Mouse (Mus musculus) left cerebral cortex, postnatal 10 days (tissue): ENCODE results near the gene Arid3c. TPM values are rescaled to one million over a fixed set of nuclear protein-coding genes. Genes with fewer than 3 reads are reported as not detected.
A peak's percentile ranks its signal among the peaks of the same experiment; 100 is the strongest.
"Not testable (repeated sequence)": the region's sequence is repeated elsewhere in the genome, so short reads cannot be mapped to it uniquely, and the experiment has no call there.

Experiments used
- DNase-seq, 2 experiments: peaks; one replicate each; pipeline ENCODE4 v3.0.0; 2021 to 2022; ENCODE audit warnings: low spot score in 2 of 2, mixed read lengths in 1 of 2; ENCODE audit errors: extremely low spot score in 1 of 2
- intact Hi-C: fragments of 180-260 bp; cut with DNase I; formaldehyde crosslinking; loops from one replicate; pipeline ENCODE4 v1.15.1; 2025
- total RNA-seq, 2 experiments: library from RNA; stranded (reverse); gene quantifications; 2 replicates each; pipeline ENCODE4 v1.2.3; 2021

Arid3c gene
- total RNA-seq, 2 experiments from 2014 or later: 0.19 to 0.83 TPM

DNA sequence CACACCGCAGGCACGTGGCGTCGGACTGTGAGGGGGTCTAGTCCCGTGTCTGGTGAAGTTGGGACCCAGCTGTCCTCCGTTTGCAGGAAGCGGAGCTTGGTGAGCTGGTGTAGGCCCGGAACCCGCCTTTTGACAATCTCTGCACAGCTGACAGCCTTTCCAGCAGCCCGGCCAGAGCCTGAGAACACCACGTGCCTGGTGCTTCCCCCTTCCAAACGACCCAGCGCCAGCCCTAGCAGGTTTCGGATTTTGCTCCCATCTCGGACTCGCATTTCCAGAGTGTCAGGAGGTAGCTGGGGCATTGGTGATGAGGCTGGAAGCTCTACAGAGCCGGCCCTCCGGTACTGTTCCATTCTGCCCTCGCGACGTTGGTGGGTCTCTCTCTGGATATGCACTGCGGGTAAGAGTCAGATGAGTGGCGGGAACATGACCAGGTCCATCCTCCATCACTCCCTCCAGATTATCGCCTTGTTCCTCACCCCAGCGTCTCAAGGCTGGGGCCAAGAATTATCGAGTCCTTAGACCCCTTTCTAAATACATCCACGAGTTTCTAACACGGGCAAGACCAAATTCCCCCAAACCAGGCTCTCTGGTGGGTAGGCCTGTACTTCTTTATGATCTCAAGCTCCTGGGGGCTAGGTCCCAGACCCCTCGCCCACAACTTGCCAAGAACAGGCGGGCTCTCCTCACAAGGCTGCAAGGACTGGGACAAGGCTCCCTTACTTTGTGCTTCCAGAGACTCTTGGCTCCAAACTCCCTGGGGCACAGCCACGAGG, 18.3 kb downstream of the Arid3c start:
- DNase-seq: peak in 1 of 2 experiments; percentile 48
- intact Hi-C loops: no loop called here

DNA sequence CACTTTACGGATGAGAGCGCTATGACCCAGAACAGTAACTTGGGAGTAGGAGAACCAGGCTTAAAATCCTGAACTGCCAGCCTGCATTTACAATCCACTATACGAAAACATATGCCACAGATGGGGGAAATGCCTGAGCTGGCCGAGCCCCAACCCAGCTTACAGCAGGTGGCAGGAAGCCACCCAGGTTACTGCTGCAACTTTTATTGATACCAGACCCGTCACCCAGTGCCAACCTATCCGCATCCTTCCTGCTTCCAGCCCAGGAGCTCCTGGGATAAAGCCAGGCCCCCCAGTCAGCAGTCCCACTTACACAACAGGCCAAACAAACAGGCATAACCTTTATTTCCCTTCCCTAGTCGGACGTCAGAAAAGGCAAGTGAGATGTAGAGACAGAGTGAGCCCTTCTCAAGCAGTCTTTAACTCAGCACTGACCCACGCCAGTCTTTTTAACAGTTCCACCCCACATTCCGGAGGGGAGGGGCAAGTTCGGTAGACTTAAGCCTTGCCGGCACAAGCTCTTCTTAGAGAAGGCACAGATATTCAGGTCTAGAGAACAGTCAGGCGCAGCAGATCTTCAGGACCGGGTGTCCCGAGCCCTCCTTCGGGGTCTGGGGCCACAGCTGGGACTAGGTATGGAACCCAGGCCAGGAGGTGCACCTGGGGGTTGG, 19.1 kb downstream of the Arid3c start:
- intact Hi-C loops: no loop called here
- peak in 1 of 2 experiments; percentile 46 for DNase-seq

DNA sequence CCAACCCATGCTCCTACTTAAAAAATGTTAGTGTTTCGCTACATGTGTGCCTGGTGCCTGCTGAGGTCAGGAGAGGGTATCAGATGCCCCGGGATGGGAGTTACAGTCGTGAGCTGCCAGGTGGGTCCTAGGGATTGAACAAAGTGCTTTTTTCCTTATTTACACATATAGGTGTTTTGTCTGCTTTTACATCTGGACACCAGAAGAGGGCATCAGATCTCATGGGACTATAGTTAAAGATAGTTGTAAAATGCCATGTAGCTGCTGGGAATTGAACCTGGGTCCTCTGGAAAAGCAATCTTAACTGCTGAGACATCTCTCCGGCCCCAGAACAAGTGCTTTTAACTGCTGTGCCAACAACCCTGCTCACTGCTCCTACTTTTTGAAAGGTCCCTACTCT, 20.7 kb downstream of the Arid3c start:
- intact Hi-C loops: no loop called here
- peak in 1 of 2 experiments; percentile 9 for DNase-seq

DNA sequence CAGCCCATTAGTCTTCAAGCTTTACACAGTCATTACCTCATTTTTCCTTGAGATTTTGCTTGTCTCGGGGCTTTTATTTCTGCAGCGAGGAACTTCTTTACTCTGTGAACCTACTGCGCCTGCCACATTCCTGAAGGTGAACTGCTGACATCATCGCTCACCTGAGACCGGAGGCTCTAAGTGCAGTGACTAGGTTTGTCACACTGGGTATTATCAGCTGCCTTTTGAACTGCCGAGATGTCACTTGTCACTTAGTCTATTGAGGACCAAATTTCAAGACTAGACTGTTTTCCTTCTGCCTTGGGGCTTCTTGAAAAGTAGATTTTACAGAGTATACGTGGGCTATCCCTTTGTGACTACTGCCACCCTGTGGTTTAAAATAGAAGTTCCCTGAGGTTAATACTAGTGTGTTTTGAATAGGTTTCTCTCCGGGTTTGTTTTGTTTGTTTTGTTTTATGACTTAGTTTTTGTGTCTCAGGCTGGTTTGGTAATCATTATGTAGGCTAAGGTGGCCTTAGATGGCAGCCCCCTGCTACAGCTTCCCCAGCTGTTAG, 22.7 kb downstream of the Arid3c start:
- intact Hi-C loops: loop anchor here (2.0 to 5.0 kb wide), 2 partner anchors 101 to 239 kb away; no protein-coding TSS in a partner anchor
- peak; percentile 9 to 69 for DNase-seq

DNA sequence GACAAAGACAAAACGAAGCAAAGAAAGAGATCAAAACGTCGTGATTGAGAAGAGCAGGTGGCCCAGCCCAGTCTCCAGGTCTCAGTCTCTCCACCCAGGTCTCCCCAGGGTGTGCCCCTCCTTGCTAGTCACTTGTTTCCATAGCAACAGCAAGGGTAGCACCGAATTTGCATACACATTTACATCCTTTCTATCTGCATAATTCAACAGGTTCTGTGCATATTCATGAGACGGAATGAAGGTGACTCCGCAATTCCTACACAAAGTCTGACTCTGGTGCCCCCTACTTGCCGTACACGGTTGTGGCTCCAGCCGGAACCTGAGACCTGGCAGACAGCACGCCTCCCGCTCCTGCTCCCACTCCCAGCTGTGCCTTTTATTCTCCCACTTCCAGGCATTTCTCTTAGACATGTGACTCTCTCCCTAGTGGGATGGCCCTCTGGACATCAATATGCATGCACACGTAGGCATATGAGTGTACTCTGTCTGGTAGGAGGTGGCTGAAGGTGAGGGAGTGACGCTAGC, 23.9 kb downstream of the Arid3c start:
- DNase-seq: peak; percentile 66 to 77
- intact Hi-C loops: loop anchor here (5.0 kb wide), 1 partner anchor 100 kb away; no protein-coding TSS in a partner anchor

DNA sequence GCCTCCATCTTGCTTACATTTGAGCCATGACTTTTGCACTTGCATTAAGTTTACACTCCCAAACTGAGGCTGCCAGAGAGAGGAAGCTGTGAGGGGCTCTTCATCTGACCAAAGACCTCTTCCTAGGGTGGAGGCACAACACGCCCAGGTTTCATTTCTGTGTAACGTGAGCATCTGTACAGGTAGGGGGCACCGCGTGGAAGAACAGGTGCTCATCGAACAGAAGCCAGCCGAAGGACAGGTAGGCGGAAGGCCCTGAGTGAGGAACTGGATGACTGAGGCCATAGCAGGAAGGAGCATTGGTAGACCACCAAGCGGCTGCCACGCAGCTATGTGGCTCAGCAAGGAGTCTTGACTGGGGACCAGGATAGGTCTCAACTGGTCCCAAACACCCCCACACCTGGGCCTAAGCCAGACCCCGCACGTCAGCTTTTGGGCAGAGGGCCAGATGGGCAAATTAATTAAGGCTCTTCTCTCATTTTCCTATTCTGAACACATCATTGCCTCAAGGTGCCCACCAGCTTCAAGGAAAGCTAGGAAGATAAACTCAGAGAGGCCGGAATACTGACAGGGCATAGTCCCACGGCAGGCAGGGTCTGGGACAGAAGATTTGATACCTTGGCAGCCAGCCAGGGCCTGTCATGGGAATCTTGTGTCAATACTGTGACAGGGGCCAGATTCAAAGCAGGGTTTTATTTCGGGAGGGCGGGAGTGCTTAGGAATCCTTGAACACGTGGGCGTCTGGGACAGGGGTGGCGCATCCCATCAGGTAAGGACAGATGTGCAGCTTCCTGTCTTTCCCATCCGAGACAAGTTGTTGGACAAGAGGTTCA, 24.8 kb downstream of the Arid3c start:
- intact Hi-C loops: loop anchor here (5.0 kb wide), 1 partner anchor 99 kb away; no protein-coding TSS in a partner anchor
- peak in 1 of 2 experiments; percentile 58 for DNase-seq

DNA sequence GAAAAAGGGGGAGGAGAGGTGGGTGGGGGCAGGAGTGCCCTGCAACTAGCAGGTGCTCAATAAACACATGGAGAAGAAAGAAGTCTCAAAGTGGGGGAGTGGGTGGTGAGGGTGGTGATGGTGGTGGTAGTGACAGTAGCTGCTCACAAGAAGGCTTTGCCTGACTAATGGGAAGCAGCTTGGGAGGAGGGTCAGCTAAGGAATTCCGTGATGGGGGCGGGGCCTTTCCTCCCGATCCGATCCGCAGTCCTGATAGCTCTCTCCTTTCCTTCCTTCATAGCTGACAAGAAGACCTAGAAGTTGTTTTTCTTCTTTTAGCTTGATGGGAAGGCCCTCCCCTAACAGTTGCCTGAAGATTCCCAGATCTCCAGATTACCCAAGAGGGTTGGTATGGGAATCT, 26.3 kb downstream of the Arid3c start:
- peak in 1 of 2 experiments; percentile 35 for DNase-seq
- intact Hi-C loops: loop anchor here (5.0 kb wide), 1 partner anchor 97 kb away; no protein-coding TSS in a partner anchor

DNA sequence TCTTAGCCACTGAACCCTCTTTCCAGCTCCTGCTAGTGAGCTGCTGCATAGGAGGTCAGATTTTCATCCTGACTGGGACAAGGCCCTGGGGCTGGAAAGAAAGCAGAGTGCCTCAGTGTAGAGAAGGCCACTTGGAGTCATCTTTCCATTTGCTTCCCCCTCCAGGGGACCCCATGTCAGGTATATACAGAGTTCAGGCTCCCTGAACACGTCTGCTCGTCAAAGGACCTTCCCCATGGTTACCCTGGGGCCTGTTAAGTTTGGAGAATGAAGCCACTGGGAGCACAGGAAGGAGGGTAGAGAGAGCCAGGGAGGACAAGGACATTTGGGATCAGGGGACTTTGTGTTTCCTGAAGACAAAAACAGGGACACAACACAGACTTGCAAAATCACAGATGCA, 28.7 kb downstream of the Arid3c start:
- intact Hi-C loops: not testable (repeated sequence)

DNA sequence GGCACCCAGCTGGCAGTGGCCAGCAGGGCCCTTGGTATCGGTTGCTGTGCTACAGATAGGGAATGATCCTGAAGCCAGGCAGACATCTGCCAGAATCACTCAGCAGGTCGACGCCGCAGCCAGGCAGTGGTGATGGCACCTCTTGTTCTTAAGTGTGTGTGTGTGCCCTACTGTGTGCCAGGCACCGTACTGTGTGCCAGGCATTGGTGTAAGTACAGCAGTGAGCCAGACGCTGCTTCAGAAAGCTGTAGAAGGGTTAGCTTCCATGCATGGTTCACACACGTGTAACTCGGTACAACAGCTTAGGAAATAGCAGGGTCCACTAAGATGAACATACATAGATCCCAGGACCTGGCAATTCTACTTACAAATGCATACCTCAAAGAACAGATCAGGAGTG, 30.7 kb downstream of the Arid3c start:
- DNase-seq, intact Hi-C loops: not testable (repeated sequence)

More for the DNA sequence above, 28.7 kb downstream of the Arid3c start:
- not testable (repeated sequence) for DNase-seq

DNA sequence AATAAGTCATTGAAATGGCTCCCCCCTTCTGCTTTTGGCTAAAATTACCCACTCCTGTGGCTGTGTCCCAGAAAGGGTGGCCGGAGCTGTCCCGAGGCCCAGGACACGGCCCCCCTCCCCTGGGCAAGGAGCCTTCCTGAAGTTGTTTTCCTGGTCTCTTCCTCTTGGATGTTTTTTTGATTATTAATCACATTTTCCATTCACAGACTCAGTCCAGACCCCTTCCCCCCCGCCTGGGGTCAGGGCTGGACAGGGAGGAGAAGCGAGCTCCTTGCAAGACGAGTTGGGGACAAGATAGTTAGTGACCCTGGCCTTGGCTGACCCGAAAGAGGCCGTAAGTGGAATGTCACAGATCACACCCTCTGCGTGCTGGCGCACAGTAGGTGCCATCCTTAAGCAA, 31.2 kb downstream of the Arid3c start, which contains the start of gene Il11ra1:
Gene Il11ra1 (plus strand): TSS at position 207 of the 400 bp plus-strand sequence.
- DNase-seq, intact Hi-C loops: not testable (repeated sequence)

DNA sequence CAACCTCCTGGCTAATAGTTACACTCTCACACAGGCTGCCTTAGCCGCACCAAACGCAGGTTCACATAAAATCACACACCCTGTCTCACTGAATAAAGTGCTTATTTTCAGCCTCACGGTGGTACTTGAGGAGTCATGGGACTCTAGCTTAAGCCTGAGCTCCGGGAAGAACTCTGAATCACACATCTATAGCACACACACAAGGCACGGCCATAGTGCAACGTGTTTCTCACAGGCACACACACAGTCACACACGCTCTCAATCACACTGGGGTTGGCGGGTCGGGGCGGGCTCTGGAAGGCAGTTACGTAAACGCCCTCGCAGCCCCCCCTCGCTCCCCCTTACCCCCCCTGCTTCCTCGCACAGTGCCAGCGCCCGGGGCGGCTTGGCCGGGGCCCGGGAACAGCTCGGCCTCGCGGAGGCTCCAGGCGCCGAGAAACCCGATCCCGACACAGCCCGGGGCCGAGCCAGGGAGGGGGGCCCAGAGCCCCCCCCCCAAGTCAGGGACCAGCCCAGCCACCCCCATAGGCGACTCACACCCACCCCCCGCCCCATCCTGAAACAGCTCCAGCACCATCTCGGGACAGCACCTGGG, 32.4 kb downstream of the Arid3c start:
- intact Hi-C loops: not testable (repeated sequence)
- DNase-seq: peak in 1 of 2 experiments; percentile 50

DNA sequence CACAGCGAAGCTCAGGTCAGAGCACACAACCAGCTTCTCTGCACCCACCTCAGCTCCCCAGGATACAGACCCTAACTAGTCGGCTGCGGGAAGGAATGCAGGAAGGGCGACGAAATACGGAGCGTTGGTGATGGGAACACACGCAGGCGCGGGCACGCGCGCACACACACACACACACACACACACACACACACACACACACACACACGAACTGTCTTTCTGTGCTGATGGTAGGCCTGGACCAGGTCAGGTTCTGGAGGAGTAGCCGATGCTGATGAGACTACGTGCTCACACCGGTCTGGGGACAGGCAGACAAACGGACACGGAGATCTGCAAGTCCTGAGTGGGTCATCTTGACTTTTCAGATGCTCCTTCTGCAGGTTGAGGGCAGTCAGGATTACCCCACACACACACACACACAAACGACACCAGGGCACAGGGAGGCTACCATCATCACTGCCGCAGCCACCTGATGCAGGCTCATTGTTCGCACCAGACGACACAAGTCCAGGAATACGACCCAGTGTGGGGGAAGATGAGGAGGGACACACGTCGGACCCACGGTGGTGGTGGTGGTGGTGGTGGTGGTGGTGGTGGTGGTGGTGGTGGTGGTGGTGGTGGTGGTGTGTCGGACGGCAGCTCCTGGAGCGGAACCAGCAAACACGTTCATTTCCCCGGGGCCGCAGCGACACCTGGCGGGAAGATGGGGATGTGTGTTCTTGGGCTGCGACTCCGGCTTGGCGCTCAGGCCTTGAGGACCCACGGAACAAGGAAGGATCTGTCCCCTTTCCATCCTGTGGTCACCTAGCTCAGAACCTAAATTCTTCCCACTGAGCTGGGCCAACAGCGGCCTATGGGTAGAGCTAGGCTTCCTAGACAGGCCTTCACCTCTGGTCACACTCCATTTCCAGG, 33.8 kb downstream of the Arid3c start, which contains the start of gene Cntfr:
Gene Cntfr (minus strand): TSS at position 160 of the 912 bp plus-strand sequence.
- peak; percentile 76 to 84 for DNase-seq
- intact Hi-C loops: not testable (repeated sequence)

DNA sequence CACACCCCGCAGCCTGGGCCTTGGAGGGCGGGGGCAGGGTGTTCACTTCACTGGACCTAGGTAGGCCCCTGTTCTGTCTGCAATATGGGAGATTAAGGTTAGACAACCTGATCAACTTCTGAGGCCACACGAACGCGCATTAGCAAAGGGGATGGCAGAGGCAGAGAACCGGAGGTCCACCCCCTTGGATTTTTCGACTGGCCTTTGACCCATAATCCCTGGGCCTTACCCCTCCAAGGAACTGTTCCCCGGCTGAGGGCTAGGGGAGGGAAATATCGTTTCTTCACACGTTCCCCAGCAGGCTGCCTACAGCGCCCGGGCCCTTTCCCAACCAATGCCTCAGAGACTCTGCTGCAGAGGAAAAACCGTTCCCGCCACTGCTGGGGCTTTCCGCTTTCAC, 34.5 kb downstream of the Arid3c start:
- intact Hi-C loops, DNase-seq: not testable (repeated sequence)

DNA sequence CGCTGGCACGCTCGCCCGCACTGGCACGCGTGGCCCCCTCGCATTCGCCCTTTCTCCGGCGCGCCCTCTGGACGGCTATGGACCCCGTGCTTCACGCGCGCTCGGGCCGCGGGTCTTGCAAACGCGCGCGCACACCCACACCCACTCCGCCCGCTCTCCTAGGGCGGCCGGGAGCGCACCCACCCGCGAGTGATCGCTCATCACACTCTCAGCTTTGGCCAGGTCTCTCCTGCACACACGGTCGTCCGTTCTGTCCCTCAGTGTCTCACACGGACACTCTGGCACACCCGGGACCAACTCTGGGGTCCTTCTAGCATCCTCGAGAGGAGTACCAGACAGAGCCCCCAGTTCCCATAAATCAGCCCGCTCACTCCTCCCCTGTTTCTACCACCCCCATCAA, 35.1 kb downstream of the Arid3c start:
- intact Hi-C loops, DNase-seq: not testable (repeated sequence)

DNA sequence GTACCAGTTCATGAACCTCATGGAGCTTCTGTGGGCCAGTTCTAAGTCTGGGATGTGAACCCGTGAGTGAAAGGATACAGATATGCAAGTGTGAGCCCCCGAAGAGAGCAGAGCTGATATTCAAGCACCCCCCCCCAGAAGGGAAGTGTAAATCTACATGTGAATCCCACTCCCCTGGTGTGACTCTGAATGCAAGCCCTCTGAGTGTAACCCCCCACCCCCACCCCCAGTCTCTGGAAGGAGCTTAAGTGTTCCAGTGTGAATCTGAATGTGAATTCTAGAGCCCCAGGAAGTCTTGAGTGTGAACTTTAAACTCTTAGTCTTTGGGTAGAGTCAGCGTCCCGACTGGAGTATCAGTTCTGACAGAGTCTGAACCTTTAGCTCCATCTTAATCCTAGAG, 37.4 kb downstream of the Arid3c start:
- intact Hi-C loops, DNase-seq: not testable (repeated sequence)

DNA sequence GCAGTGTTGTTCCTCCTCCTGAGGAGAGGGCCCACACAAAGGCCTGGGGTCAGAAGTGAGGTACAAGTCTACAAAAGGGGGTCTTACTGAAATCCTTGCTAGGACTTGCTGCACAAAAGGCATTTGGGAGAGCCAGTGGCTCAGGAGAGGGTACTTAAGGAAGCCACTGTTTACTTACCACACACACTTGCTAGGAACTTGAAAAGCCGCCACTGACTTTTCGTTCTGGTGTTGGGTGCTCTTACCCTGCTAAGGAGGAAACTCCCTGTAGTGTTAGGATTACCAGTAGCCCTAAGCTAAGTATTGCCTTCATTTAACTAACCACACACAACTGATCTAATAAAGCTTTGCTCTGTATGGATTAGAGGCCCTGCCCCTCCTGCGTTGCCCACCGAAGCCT, 40.9 kb downstream of the Arid3c start:
- DNase-seq, intact Hi-C loops: not testable (repeated sequence)

DNA sequence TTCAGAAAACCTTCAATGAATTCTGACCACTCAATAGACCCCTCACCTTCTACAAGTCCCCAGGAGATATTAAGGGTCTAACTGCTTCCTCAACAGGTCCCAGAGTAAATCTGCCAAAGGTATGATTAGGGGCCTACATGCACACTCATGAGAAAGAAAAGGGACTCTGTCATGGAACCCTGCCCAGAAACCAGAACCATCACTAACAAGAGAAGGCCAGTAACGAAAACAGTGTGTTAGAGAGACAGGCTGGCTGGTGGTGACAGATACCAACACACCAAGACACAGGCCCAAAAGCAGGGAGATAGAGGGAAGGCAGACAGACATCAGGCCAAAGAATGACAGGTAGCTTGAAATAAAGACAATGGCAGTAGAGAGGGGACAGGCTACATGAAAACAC, 42.4 kb downstream of the Arid3c start:
- intact Hi-C loops, DNase-seq: not testable (repeated sequence)
